Mouse (Mus musculus) midbrain, embryonic 15.5 days (tissue): ENCODE results near the gene Uqcrc2. TPM values are rescaled to one million over a fixed set of nuclear protein-coding genes. Genes with fewer than 3 reads are reported as not detected.

Experiments used
- ATAC-seq: fragments of 200-750 bp; cut with Nextera tagmentation; replicated peaks from 2 replicates; pipeline ENCODE4 v1.8.0; 2017; ENCODE audit warnings: moderate TSS enrichment
- H3K27ac ChIP-seq: fragments of 300-500 bp; sonication (generic); 2 replicates; pipeline ENCODE4 v1.5.1; 2015; ENCODE audit warnings: mild to moderate bottlenecking, inconsistent platforms
- H3K27me3 ChIP-seq: fragments of 300-500 bp; sonication (generic); replicated peaks from 2 replicates; pipeline ENCODE4 v1.6.1; 2015; ENCODE audit warnings: inconsistent platforms
- H3K36me3 ChIP-seq: fragments of 300-500 bp; sonication (generic); replicated peaks from 2 replicates; pipeline ENCODE4 v1.6.1; 2015; ENCODE audit warnings: inconsistent platforms
- H3K4me1 ChIP-seq: fragments of 300-500 bp; sonication (generic); 2 replicates; pipeline ENCODE4 v1.6.1; 2015; ENCODE audit warnings: inconsistent platforms
- H3K4me2 ChIP-seq: fragments of 300-500 bp; sonication (generic); 2 replicates; pipeline ENCODE4 v1.6.1; 2015; ENCODE audit warnings: inconsistent platforms, mild to moderate bottlenecking, moderate library complexity
- H3K4me3 ChIP-seq: fragments of 300-500 bp; sonication (generic); 2 replicates; pipeline ENCODE4 v1.5.1; 2015; ENCODE audit warnings: mild to moderate bottlenecking, inconsistent platforms
- H3K9ac ChIP-seq: fragments of 300-500 bp; sonication (generic); 2 replicates; pipeline ENCODE4 v1.6.1; 2015; ENCODE audit warnings: mild to moderate bottlenecking, inconsistent platforms
- H3K9me3 ChIP-seq: fragments of 300-500 bp; sonication (generic); 2 replicates; pipeline ENCODE4 v1.6.1; 2016; ENCODE audit warnings: inconsistent platforms
- WGBS: fragments of 180-500 bp; shearing (Covaris S2); methylation state at CpG from one replicate; pipeline ENCODE4 v1.1.7; 2015; ENCODE audit warnings: mixed read lengths; 5-methylcytosine and 5-hydroxymethylcytosine counted together
- polyA plus RNA-seq: library from polyadenylated mRNA; unstranded; fragments of >200 nt; fragmentation: Nextera tagmentation; extraction: Ambion mirVana; gene quantifications from 2 replicates; pipeline ENCODE4 v1.2.1, GENCODE M21; 2015

The Uqcrc2 gene
- 204 and 212 TPM in 2 replicates for polyA plus RNA-seq

DNA sequence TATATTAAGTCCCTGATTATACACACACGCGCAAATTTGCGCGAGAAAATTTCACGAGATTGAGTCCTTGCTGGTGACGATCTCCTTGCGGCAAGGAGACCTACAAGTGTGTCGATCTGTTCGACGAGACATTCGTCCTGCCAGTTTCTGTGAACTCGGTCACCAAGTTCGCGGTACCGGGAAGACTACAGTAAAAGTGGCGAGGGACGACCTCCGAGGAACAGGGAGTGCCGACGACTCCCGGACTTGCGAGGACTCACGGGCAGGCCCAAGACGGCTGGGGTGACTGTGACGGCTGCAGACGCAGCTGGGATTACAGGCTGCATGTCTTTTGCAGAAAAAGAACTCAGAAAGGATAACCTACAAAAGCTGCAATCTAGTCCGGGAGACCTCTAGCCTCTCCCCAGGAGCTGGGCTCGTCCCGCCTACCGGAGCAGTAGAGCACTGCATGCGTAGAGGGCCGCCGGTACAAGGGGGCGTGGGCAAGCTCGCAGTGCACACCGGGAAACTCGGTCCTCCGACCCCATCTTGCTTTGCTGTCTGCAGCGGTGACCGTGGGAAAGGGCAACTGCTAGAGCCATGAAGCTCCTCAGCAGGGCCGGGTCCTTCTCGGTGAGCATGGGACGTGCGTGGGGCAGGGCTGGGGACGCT, at the start of gene Uqcrc2:
Uqcrc2 (plus strand) TSS at position 466 of the 651 bp plus-strand sequence.
- no peaks in the 10 kb centered on the region for H3K9me3 ChIP-seq
- peaks cover 12% of the 10 kb centered on the region; the same call in 1 of the 2 replicates for H3K36me3 ChIP-seq
- WGBS, result under 1% methylated on average over 45 of the region's 45 CpGs
- H3K4me3 ChIP-seq, result peak within 1 kb of the TSS; percentile 88
- H3K4me1 ChIP-seq, result peaks cover 23% of the 10 kb centered on the region
- H3K27me3 ChIP-seq, result no peaks in the 10 kb centered on the region
- H3K4me2 ChIP-seq, result peak within 1 kb of the TSS; percentile 77
- H3K9ac ChIP-seq, result peak within 1 kb of the TSS; percentile 96
- H3K27ac ChIP-seq, result peak within 1 kb of the TSS; percentile 89
- ATAC-seq, result peak; percentile 99

DNA sequence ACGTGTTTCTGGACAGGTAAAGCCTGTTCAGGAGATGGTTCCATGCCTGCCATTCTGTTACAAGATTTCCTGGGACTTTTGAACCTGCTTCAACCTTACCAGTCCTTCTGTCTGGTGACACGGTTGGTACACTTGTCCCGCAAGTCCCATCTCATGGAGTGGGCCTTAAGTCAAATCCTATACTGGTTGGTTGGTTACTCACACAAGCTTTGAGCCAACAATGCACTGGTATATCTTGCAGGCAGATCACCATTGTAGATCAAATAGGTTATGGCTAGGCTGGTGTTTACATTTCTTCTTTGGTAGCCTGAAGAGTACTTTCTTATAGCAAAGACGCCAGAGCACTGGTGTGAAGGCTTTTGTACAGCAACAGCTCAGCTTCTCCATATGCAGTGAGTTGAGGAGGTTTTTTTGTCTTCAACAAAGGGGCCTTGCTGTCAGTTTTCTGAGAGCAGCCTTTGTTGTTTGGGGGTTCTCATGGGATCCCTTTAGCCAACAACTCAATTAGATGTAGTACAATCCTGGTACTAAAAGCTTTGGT, 37.7 kb upstream of the Uqcrc2 start:
- H3K4me2 ChIP-seq, result peak overlapping the region; percentile 66
- H3K9me3 ChIP-seq, result no peaks in the 10 kb centered on the region
- H3K4me1 ChIP-seq, result no peaks in the 10 kb centered on the region
- ATAC-seq, result peak; percentile 65
- H3K9ac ChIP-seq, result peak overlapping the region; percentile 54
- peak overlapping the region; percentile 46 for H3K4me3 ChIP-seq
- H3K27me3 ChIP-seq, result no peaks in the 10 kb centered on the region
- no peaks in the 10 kb centered on the region for H3K36me3 ChIP-seq
- peak overlapping the region; percentile 72 for H3K27ac ChIP-seq
- 72% methylated on average over 4 of the region's 4 CpGs for WGBS

DNA sequence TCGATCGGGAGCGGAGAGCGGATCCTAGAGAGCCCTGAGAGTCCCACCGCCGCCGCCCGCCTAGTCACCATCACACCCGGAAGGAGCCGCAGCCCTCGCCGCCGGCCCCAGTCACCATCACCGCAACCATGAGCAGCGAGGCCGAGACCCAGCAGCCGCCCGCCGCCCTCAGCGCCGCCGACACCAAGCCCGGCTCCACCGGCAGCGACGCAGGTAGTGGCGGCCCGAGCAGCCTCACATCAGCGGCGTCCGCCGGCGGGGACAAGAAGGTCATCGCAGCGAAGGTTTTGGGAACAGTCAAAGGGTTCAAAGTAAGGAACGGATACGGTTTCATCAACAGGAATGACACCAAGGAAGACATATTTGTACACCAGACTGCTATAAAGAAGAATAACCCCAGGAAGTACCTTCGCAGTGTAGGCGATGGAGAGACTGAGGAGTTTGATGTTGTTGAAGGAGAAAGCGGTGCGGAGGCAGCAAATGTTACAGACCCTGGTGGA, 37.2 kb upstream of the Uqcrc2 start:
- Histone ChIP-seq H3K4me1 (no peaks in the 10 kb centered on the region), H3K9ac (peak overlapping the region; percentile 54), H3K9me3 (no peaks in the 10 kb centered on the region), H3K36me3 (no peaks in the 10 kb centered on the region), H3K4me3 (peak overlapping the region; percentile 46), H3K4me2 (peak overlapping the region; percentile 66), H3K27ac (peak overlapping the region; percentile 72), H3K27me3 (no peaks in the 10 kb centered on the region)
- peak; percentile 90 for ATAC-seq
- WGBS, result 5% methylated on average over 41 of the region's 41 CpGs

DNA sequence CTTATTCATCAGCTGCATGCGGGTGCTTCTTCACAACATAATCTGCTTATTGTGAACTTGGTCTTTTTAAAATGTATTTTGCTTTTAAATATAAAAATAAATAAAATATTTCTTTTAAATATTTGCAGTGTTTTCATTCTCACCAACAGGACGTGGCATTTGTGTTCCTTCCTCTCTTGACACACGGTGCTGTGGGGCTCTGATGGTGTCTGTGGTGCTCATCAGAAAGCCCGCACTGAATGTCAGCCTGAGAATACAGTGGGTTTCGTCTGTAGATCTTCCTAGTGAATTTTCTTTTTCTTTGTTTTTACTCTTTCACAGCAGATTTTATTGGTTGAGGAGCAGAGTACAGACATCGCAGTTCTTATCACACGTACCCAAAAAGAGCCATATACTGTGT, 36.6 kb upstream of the Uqcrc2 start:
- Histone ChIP-seq H3K27me3 (no peaks in the 10 kb centered on the region), H3K9ac (0 out of 2 replicates have a peak overlapping the region, but pooled peaks have one; percentile 54), H3K9me3 (no peaks in the 10 kb centered on the region), H3K4me2 (peak overlapping the region; percentile 66), H3K4me3 (peak overlapping the region; percentile 46), H3K27ac (0 out of 2 replicates have a peak overlapping the region, but pooled peaks have one; percentile 72), H3K36me3 (no peaks in the 10 kb centered on the region), H3K4me1 (no peaks in the 10 kb centered on the region)
- WGBS, result 74% methylated on average over 7 of the region's 7 CpGs
- no peak for ATAC-seq

DNA sequence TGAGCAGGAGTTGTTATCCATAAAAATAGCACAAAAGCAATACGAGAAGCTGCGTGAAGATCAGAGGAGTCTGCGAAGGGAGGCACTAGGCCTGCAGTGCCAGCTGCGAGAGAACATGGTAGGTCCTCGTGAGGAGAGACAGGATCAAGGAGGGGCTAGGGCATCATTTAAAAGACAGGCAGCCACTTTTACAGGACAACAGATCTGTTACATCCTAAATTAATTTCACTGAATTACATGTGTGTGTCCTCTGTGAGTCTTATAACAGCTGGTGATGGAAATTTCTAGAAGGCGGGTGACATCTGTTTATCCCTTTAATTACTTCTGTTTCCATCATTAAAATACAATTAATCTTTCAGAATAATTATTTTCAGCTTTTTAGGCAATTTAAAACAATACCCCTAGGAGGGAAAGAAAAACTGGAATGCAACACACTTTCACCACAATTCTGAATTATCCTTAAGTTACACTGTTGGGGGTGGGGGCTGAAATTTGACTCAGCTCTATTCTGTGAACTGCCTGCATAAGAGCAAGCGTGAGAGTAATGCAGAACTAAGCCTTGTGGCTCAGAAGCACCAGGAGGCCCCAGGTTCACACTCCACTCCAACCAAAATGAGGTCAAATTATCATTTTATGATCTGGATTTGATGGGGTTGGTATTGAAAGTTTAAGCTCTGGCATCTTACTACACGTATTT, 14.8 kb upstream of the Uqcrc2 start:
- Histone ChIP-seq H3K27me3 (no peaks in the 10 kb centered on the region), H3K9me3 (no peaks in the 10 kb centered on the region), H3K36me3 (no peaks in the 10 kb centered on the region), H3K4me1 (no peaks in the 10 kb centered on the region), H3K9ac (no peak overlapping the region), H3K4me2 (no peak overlapping the region), H3K27ac (no peak overlapping the region), H3K4me3 (no peak overlapping the region)
- ATAC-seq, result no peak
- WGBS, result 69% methylated on average over 8 of the region's 8 CpGs

GRCm38 (mm10) chr7:120620841-120621240, 14.1 kb upstream of the Uqcrc2 start:
- Histone ChIP-seq H3K27me3 (no peaks in the 10 kb centered on the region), H3K36me3 (no peaks in the 10 kb centered on the region), H3K9me3 (no peaks in the 10 kb centered on the region), H3K4me2 (no peak overlapping the region), H3K27ac (no peak overlapping the region), H3K4me3 (no peak overlapping the region), H3K4me1 (no peaks in the 10 kb centered on the region), H3K9ac (no peak overlapping the region)
- 88% methylated on average over 9 of the region's 9 CpGs for WGBS
- ATAC-seq, result no peak

GRCm38 (mm10) chr7:120632518-120632917, 2.5 kb upstream of the Uqcrc2 start:
- H3K9me3 ChIP-seq, result no peaks in the 10 kb centered on the region
- no peak for ATAC-seq
- no peaks in the 10 kb centered on the region for H3K27me3 ChIP-seq
- H3K36me3 ChIP-seq, result no peaks in the 10 kb centered on the region
- H3K27ac ChIP-seq, result no peak overlapping the region
- peaks cover 23% of the 10 kb centered on the region for H3K4me1 ChIP-seq
- 69% methylated on average over 1 of the region's 1 CpGs for WGBS
- no peak overlapping the region for H3K4me3 ChIP-seq
- H3K9ac ChIP-seq, result no peak overlapping the region
- H3K4me2 ChIP-seq, result no peak overlapping the region

- peak overlapping the region; percentile 89 for H3K27ac ChIP-seq
- peak overlapping the region; percentile 88 for H3K4me3 ChIP-seq
- H3K9me3 ChIP-seq, result no peaks in the 10 kb centered on the region
- no peaks in the 10 kb centered on the region for H3K27me3 ChIP-seq
- H3K36me3 ChIP-seq, result peaks cover 7% of the 10 kb centered on the region; the same call in 1 of the 2 replicates
- peak overlapping the region; percentile 77 for H3K4me2 ChIP-seq
- H3K4me1 ChIP-seq, result peaks cover 23% of the 10 kb centered on the region
- H3K9ac ChIP-seq, result peak overlapping the region; percentile 96
- WGBS, result 6% methylated on average over 9 of the region's 9 CpGs
- ATAC-seq, result 0 out of 2 replicates have a peak, but pooled peaks have one; percentile 15
Measured at GRCm38 (mm10) chr7:120634301-120634700, 675 bp upstream of the Uqcrc2 start.

- WGBS, result under 1% methylated on average over 32 of the region's 32 CpGs
- Histone ChIP-seq H3K9me3 (no peaks in the 10 kb centered on the region), H3K4me1 (peaks cover 23% of the 10 kb centered on the region), H3K36me3 (peaks cover 16% of the 10 kb centered on the region; the same call in 1 of the 2 replicates), H3K9ac (peak overlapping the region; percentile 96), H3K27me3 (no peaks in the 10 kb centered on the region), H3K27ac (peak overlapping the region; percentile 89), H3K4me3 (peak overlapping the region; percentile 88), H3K4me2 (peak overlapping the region; percentile 77)
- ATAC-seq, result peak; percentile 88; the same call in 1 of the 2 replicates
Measured at GRCm38 (mm10) chr7:120635362-120635781, 396 bp downstream of the Uqcrc2 start.

- under 1% methylated on average over 11 of the region's 11 CpGs for WGBS
- H3K4me1 ChIP-seq, result peaks cover 23% of the 10 kb centered on the region
- peak overlapping the region; percentile 89 for H3K27ac ChIP-seq
Measured at GRCm38 (mm10) chr7:120635821-120636220, 845 bp downstream of the Uqcrc2 start.

GRCm38 (mm10) chr7:120643217-120643616, 8.2 kb downstream of the Uqcrc2 start:
- Histone ChIP-seq H3K4me2 (no peak overlapping the region), H3K27me3 (no peaks in the 10 kb centered on the region), H3K4me3 (no peak overlapping the region), H3K9ac (no peak overlapping the region), H3K4me1 (no peaks in the 10 kb centered on the region), H3K27ac (no peak overlapping the region), H3K9me3 (no peaks in the 10 kb centered on the region), H3K36me3 (peaks cover 68% of the 10 kb centered on the region)
- no peak for ATAC-seq
- 78% methylated on average over 4 of the region's 4 CpGs for WGBS

More at GRCm38 (mm10) chr7:120635821-120636220, 845 bp downstream of the Uqcrc2 start:
- no peak for ATAC-seq
- H3K9me3 ChIP-seq, result no peaks in the 10 kb centered on the region
- H3K4me3 ChIP-seq, result peak overlapping the region; percentile 88
- peaks cover 19% of the 10 kb centered on the region; the same call in 1 of the 2 replicates for H3K36me3 ChIP-seq
- no peaks in the 10 kb centered on the region for H3K27me3 ChIP-seq
- H3K9ac ChIP-seq, result peak overlapping the region; percentile 96
- H3K4me2 ChIP-seq, result peak overlapping the region; percentile 77

DNA sequence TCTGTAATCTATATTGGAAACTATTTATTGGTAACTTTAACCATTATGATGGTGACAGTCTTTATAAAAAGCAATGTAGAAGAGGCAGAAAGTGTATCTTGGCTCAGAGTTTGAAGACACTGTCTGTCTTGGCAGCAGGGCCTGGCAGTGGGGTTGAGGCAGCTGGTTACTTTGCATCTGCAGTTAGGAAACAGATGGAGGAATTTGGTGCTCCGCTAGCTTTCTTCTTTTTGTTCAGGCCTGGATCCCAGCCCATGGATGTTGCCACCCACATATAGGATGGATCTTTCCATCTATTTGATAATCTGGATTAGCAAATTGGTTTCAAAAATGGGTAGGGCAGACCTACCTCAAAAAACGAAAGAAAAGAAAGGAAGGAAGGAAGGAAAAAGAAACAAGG, 12.9 kb downstream of the Uqcrc2 start:
- 81% methylated on average over 2 of the region's 2 CpGs for WGBS
- no peak overlapping the region for H3K27ac ChIP-seq
- no peaks in the 10 kb centered on the region for H3K4me1 ChIP-seq
- peaks cover 74% of the 10 kb centered on the region for H3K36me3 ChIP-seq
- no peak overlapping the region for H3K9ac ChIP-seq
- no peak overlapping the region for H3K4me3 ChIP-seq
- H3K9me3 ChIP-seq, result no peaks in the 10 kb centered on the region
- ATAC-seq, result no peak
- H3K27me3 ChIP-seq, result no peaks in the 10 kb centered on the region
- H3K4me2 ChIP-seq, result no peak overlapping the region
